Mouse (Mus musculus): Measurements from ENCODE around the gene Fbxl13. TPM values are rescaled to one million over a fixed set of nuclear protein-coding genes. Genes with fewer than 3 reads are reported as not detected.

Fbxl13 gene
- polyA plus RNA-seq, 1 experiment from 2014 or later: 0.41 TPM

DNA sequence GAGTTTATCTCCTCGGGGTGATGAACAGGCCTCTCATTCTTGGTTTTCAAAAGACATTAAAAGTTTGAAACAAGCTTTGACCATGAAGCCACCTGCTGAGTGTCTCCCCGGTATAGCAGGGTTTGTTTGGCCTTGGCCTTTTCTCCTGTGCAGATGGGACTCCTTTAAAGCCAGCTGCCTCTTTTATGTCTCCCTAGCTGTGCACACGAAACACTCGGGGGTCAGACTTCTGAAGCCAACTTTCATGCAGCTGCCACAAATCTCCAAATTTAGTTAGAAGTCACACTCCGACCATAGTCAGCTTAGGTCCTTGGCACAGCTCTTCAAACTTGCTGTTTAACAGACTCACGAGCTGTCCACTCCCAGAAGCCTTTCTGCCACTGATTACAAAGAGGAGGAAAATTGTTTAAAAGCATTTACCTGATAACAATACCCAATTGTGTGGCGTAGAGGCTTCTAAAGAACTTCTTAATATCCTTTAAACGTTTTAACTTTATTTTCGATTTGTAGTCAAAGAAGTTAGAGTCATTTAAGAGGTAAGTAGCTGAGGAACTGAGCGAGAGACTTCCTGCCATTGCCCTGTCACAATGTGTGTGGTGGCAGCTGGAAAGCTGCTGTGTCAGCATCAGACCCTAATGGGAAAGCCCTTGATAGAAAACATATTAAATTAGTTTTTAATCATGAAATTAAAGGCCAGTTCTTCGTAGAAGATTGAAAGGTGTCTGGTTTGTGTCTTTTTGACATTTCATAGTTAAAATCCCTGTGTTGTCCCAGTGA is 162.8 kb downstream of the Fbxl13 start:
- Histone ChIP-seq H3K27me3 (ENCODE audit: insufficient read depth, poor library complexity, severe bottlenecking) (no peaks in the 10 kb centered on the region), H3K9me3 (no peaks in the 10 kb centered on the region), H3K27ac (peak overlapping the region; percentile 50), H3K4me3 (no peak overlapping the region), H3K36me3 (no peaks in the 10 kb centered on the region), H3K4me1 (replicated peaks) (peaks cover 8% of the 10 kb centered on the region)
- 56% methylated on average over 11 of the region's 11 CpGs for WGBS
- no peak for DNase-seq (ENCODE audit: low spot score)

DNA sequence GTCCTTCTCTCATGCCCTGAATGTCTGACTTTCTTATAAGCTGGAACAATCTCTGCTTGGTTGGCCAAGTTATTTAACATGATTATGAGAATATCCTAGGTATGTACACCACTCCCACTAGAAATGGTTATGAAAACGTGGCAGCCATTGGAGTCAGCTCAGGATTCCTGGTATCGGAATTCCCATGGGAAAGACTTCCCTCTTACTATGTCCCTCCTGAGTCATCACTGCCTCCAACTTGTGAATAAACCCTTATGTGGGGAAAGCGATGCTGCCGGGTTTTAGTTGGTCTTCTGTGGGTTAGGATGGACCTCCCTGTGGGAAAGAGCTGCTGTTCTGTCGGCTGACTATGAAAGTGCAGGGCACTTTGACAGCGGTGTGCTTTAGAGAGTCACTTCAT is 163.9 kb downstream of the Fbxl13 start:
- WGBS: 94% methylated on average over 6 of the region's 6 CpGs
- no peaks in the 10 kb centered on the region for H3K27me3 ChIP-seq (ENCODE audit: insufficient read depth, poor library complexity, severe bottlenecking)
- no peak overlapping the region for H3K4me3 ChIP-seq
- no peak for DNase-seq (ENCODE audit: low spot score)
- H3K27ac ChIP-seq: no peak overlapping the region
- no peaks in the 10 kb centered on the region for H3K36me3 ChIP-seq
- no peaks in the 10 kb centered on the region for H3K9me3 ChIP-seq
- peaks cover 10% of the 10 kb centered on the region for H3K4me1 ChIP-seq (replicated peaks)

DNA sequence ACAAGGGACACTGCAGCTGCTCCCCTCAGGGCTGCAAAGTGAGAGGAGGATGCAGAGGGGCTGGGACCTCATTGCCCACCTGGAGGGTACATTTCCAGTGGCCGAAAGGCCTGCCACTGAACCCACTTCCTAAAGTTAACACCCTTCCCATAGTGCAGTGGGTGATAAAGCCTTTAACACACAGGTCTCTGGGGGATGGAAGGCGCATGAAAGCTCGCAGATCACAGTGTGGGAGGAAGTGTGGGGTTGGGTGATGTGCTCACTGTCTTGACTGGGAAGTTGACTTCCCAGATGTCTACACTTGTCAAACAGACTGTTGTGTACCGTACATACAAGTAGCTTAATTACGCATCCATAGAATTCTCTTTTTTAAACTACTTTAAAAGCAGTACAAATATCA is 165.7 kb downstream of the Fbxl13 start:
- H3K27ac ChIP-seq: no peak overlapping the region
- no peak for DNase-seq (ENCODE audit: low spot score)
- no peak overlapping the region for H3K4me3 ChIP-seq
- no peaks in the 10 kb centered on the region for H3K9me3 ChIP-seq
- peaks cover 10% of the 10 kb centered on the region for H3K4me1 ChIP-seq (replicated peaks)
- WGBS: 92% methylated on average over 5 of the region's 5 CpGs
- no peaks in the 10 kb centered on the region for H3K27me3 ChIP-seq (ENCODE audit: insufficient read depth, poor library complexity, severe bottlenecking)
- H3K36me3 ChIP-seq: no peaks in the 10 kb centered on the region

DNA sequence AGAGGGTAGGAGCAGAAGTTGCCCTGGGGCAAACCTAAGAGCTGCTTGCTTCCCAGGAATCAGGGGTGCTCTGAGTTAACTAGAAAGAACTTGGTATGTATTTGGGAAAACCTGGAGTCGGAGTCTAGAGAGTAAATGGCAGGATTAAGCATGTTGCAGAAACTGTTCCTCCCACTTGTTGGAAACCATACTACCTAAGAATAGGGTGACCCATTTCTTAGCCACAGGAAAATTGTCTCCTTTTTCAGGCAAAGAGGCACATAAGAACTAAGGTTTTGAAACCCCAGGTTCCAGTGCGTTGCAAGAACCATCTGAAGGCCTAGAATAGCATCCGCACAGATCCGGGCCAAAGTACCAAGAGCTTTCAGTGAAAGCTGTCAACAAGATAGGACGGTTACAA is 167.0 kb downstream of the Fbxl13 start:
- WGBS: 97% methylated on average over 5 of the region's 5 CpGs
- no peaks in the 10 kb centered on the region for H3K36me3 ChIP-seq
- H3K27ac ChIP-seq: no peak overlapping the region
- H3K27me3 ChIP-seq (ENCODE audit: insufficient read depth, poor library complexity, severe bottlenecking): no peaks in the 10 kb centered on the region
- H3K4me1 ChIP-seq (replicated peaks): peaks cover 10% of the 10 kb centered on the region
- H3K9me3 ChIP-seq: no peaks in the 10 kb centered on the region
- H3K4me3 ChIP-seq: no peak overlapping the region
- no peak for DNase-seq (ENCODE audit: low spot score)

DNA sequence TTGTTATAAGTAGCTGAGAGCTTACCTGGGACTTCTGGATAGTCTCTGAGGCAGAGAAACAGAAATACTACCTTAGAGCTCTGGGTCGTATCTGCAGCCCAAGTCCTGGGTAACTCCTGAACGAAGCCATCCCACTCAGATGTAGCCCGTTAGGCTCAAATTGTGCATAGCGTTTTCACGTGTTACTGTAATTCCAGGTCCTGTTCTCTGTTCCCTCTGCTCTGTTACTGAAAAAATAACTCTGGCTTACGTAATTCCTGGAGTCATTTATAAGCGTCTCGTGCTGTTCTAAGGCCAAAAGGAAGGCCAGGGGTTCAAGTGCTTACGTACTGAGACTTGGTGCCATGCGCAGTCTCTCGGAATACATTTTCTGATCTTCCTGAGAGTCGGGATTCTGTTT is 177.3 kb downstream of the Fbxl13 start:
- H3K27me3 ChIP-seq (ENCODE audit: insufficient read depth, poor library complexity, severe bottlenecking): no peaks in the 10 kb centered on the region
- H3K36me3 ChIP-seq: no peaks in the 10 kb centered on the region
- H3K9me3 ChIP-seq: no peaks in the 10 kb centered on the region
- no peaks in the 10 kb centered on the region; the same call in 1 of the 2 replicates for H3K4me1 ChIP-seq (replicated peaks)
- DNase-seq (ENCODE audit: low spot score): no peak
- no peak overlapping the region for H3K27ac ChIP-seq
- H3K4me3 ChIP-seq: no peak overlapping the region
- 95% methylated on average over 12 of the region's 12 CpGs for WGBS

DNA sequence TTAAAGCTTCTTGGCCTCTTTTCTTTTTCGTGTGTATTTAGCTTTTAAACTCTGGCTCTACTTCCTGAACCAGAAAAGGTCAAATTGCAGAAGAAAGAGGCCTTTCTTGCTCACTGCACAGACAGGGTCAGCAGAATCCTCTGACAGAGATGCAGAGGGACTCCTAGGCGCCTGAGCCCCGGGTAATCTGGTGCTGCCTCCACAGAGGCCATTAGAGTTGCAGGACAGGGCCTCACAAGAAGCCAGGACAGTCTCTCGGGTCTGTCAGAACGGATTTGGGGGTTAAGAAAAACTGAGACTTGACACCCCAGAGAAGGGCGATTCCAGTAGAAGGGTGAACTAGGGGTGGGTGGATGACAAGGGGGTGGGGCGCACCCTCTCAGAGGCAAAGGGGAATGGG is 178.0 kb downstream of the Fbxl13 start:
- H3K4me1 ChIP-seq (replicated peaks): no peaks in the 10 kb centered on the region; the same call in 1 of the 2 replicates
- WGBS: 64% methylated on average over 7 of the region's 7 CpGs

DNA sequence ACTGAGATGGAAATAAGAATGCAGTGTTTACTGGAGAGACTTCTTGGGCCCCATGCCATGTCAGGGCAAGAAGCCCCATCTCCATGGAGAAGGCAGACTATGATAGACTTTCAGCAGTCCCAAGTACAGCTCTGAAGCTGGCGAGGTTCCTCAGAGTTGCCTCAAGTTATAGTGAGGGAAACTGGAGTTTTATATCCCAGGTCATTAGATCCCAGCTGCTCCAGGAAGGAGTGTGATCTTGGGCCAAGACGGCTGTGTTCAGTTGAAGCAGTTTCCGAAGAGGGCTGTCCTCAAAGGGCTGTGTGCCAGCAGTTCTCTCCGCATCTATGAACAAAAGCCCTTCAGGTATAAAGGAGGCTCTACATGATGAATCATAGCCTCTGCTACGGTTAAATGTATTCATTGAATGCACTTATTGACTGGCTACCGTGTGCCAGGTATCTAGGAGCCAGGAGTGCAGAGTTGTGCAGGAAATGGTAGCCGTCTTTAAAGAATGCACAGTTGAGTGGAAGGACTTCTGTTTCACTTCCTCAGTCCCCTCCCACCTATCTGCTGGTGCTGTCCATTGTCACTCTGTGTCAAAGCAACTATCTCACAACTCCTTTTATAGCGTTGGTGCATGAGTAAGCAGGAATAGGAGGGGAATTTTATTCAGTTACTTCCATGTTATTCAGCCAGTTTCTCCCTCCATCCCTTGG is 204.5 kb downstream of the Fbxl13 start:
- no peaks in the 10 kb centered on the region for H3K9me3 ChIP-seq
- peaks cover 4% of the 10 kb centered on the region; the same call in 1 of the 2 replicates for H3K4me1 ChIP-seq (replicated peaks)
- H3K27me3 ChIP-seq (ENCODE audit: insufficient read depth, poor library complexity, severe bottlenecking): no peaks in the 10 kb centered on the region
- no peaks in the 10 kb centered on the region for H3K36me3 ChIP-seq
- no peak overlapping the region for H3K27ac ChIP-seq
- DNase-seq (ENCODE audit: low spot score): no peak
- no peak overlapping the region for H3K4me3 ChIP-seq
- WGBS: 84% methylated on average over 8 of the region's 8 CpGs

More for the DNA sequence above, 178.0 kb downstream of the Fbxl13 start:
- DNase-seq (ENCODE audit: low spot score): no peak
- Histone ChIP-seq H3K4me3 (no peak overlapping the region), H3K36me3 (no peaks in the 10 kb centered on the region), H3K27ac (no peak overlapping the region; the same call in 1 of the 2 replicates), H3K27me3 (ENCODE audit: insufficient read depth, poor library complexity, severe bottlenecking) (no peaks in the 10 kb centered on the region), H3K9me3 (no peaks in the 10 kb centered on the region)

DNA sequence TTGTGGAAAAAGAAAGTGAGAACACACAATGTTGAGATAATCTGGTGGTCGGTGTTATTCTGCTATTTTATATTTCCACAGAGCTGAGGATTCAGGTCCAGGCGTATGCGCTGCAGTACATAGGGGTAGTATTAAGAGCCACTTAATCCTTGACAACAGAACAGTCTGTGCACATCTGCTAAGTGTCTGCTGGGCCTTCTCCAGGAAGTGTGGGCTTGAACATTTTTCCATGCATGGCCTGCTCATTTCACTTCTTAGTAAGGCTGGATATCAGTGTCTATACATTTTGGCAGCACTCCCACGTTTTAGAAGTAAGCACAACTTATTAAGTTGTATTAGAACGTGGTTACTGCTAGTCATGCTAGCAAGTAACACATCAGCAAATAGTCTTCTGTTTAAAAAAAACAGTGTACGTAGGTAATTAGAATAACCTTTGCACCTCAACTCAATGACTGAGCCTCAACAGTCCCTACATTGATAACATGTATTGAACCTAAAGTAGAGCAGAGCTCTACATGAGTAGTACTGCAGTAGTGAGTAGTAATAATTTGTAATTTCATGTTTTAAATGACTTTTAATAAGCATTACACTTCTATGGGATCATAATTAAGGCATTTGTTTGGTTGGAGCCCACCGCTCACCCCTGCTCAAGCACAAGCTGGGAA is 205.9 kb downstream of the Fbxl13 start:
- 93% methylated on average over 7 of the region's 7 CpGs for WGBS
- no peaks in the 10 kb centered on the region for H3K36me3 ChIP-seq
- H3K9me3 ChIP-seq: no peaks in the 10 kb centered on the region
- H3K27me3 ChIP-seq (ENCODE audit: insufficient read depth, poor library complexity, severe bottlenecking): no peaks in the 10 kb centered on the region
- H3K4me1 ChIP-seq (replicated peaks): peaks cover 4% of the 10 kb centered on the region; the same call in 1 of the 2 replicates
- DNase-seq (ENCODE audit: low spot score): no peak
- H3K4me3 ChIP-seq: no peak overlapping the region
- H3K27ac ChIP-seq: no peak overlapping the region

DNA sequence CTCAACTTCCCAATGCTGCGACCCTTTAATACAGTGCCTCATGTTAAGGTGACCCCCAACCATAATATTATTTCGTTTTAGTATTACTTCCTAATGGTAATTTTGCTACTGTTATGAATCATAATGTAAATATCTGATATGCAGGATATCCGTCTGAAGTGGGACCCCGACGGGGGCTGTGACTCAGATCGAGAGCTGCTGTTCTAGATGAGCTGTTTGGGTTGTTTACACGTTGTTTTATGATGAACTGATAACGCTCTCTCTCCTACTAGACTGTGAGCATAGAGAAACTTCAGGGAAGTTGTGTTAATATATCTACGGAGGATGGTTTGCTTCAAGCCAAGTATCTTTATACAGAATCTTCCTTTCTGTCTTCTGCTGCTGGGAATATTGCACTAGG is 207.0 kb downstream of the Fbxl13 start:
- WGBS: 93% methylated on average over 9 of the region's 9 CpGs
- no peaks in the 10 kb centered on the region for H3K27me3 ChIP-seq (ENCODE audit: insufficient read depth, poor library complexity, severe bottlenecking)
- no peaks in the 10 kb centered on the region for H3K36me3 ChIP-seq
- no peaks in the 10 kb centered on the region for H3K9me3 ChIP-seq
- H3K27ac ChIP-seq: no peak overlapping the region
- no peak overlapping the region for H3K4me3 ChIP-seq
- no peak for DNase-seq (ENCODE audit: low spot score)
- H3K4me1 ChIP-seq (replicated peaks): peaks cover 4% of the 10 kb centered on the region; the same call in 1 of the 2 replicates

DNA sequence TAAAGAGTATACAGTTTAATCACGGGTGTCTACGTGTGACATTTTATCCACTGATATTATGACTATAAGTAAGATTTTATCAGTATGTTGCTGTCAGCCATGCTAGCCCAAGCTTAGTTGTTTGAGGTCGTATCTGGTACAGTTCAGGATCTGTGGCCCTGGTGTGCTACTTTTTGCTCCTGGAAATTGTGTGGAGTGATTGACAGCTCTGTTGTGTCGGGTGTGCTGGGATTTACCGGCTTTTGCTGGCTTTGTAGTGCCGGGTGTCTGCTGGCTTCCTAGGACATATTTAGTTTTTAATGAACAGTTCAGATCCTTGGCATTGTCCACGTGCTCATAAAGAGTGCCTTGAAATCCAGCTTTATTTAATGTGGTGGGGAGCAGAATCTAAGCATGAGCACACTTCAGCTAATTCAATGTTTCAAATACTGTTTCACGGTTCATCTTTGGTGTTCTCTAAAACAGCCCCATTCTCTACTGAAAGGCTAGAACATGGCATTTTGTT is 208.9 kb downstream of the Fbxl13 start:
- H3K27ac ChIP-seq: no peak overlapping the region
- H3K36me3 ChIP-seq: no peaks in the 10 kb centered on the region
- H3K4me3 ChIP-seq: no peak overlapping the region
- no peaks in the 10 kb centered on the region for H3K9me3 ChIP-seq
- DNase-seq (ENCODE audit: low spot score): no peak
- H3K4me1 ChIP-seq (replicated peaks): peaks cover 4% of the 10 kb centered on the region; the same call in 1 of the 2 replicates
- no peaks in the 10 kb centered on the region for H3K27me3 ChIP-seq (ENCODE audit: insufficient read depth, poor library complexity, severe bottlenecking)
- 60% methylated on average over 8 of the region's 8 CpGs for WGBS

DNA sequence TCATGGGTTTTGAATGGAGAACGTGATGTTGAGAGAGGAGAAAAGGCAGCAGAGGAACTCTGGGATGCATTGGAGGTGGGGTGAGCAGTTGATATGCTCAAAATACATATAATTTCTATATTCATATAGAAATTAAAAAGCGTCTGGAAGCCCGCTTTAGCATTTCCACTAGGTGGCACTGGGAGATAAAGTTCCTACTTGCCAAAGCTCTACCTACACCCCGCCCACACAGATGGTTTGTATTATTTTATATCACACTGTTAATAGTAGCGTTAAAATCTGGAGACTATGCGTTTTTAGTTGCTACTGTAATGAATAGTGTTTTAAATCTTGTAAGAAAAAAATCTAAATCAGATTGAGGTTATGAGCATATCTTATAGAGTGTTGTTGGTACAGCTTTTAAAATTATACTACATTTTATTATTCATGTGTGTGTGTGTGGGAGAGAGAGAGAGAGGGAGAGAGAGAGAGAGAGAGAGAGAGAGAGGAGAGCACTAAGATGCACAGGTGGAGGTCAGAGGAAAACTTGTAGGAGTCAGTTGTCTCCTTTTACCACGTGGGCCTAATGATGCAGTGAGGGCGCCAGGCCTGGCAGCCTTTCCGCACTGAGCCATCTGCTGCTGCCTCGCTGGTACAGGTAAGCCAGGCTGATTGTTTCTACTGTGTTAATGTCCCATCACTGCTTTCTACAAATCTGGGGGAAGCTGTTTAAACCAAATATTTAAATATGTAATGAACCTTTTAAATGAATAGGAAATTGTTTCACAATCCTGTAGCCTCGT is 211.1 kb downstream of the Fbxl13 start:
- Histone ChIP-seq H3K4me1 (replicated peaks) (peaks cover 4% of the 10 kb centered on the region; the same call in 1 of the 2 replicates), H3K9me3 (no peaks in the 10 kb centered on the region), H3K4me3 (no peak overlapping the region), H3K27me3 (ENCODE audit: insufficient read depth, poor library complexity, severe bottlenecking) (no peaks in the 10 kb centered on the region), H3K36me3 (no peaks in the 10 kb centered on the region), H3K27ac (no peak overlapping the region)
- 81% methylated on average over 11 of the region's 11 CpGs for WGBS
- no peak for DNase-seq (ENCODE audit: low spot score)

All from hindbrain, embryonic 10.5 days (tissue).